Mouse (Mus musculus) ES-E14 (cell line): ENCODE measurements around the gene Olfr1495.

Source experiments
- HCFC1 ChIP-seq: IDR thresholded peaks from 2 replicates; pipeline ENCODE4 v1.6.1; 2012; ENCODE audit warnings: low read length, inconsistent platforms, borderline replicate concordance; ENCODE audit not compliant: insufficient read depth
- ZC3H11A ChIP-seq: IDR thresholded peaks from 2 replicates; pipeline ENCODE4 v1.6.1; 2012; ENCODE audit warnings: low read depth, mild to moderate bottlenecking, inconsistent platforms, low read length, borderline replicate concordance
- ZNF384 ChIP-seq: IDR thresholded peaks from 2 replicates; pipeline ENCODE4 v1.6.1; 2012; ENCODE audit warnings: low read depth, low read length, inconsistent platforms

DNA sequence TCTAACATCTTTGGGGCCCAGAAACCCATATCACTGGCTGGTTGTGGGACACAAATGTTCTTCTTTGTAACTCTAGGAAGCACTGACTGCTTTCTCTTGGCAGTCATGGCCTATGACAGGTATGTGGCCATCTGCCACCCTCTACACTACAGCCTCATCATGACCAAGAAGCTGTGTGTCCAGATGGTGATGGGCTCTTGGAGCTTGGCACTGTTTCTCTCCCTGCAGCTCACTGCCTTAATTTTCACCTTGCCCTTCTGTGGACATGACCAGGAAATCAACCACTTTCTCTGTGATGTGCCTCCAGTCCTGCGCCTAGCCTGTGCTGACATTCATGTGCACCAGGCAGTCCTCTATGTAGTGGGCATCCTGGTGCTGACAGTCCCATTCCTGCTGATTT is 15.0 kb upstream of the Olfr1495 start:
- no peak for TF ChIP-seq ZNF384
- no peak for TF ChIP-seq HCFC1
- no peak for TF ChIP-seq ZC3H11A
